12 mouse cellular contexts compared by ENCODE assay signal in the genomic region with DNA sequence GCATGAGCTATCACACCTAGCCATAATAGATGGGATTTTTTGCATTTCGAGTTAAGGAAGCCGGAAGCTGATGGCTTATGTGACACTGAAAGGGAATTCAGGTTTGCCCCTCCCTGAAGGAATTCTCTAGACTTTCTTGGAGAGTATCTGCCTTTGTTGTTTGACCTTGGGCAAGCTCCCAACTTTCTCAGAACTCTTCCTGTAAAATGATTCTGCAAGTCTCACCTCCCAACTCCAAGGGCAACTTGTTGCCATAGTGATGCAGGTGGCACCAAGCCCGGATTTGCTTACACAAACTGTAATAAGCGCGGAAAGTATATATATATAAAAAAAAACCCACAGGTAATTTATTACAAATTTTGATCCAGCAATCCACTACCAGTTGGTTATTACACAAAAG. TPM values are rescaled to one million over a fixed set of nuclear protein-coding genes. Genes with fewer than 3 reads are reported as not detected.
DNase-seq lines count a peak whose midpoint lies in the region; ATAC-seq and TF ChIP-seq lines count a peak whose summit lies in the region.
"Had no signal": no experiment of that assay in that cellular context is flagged by ENCODE, and none has a peak within 500 bp of the region (broad histone marks: within the 10 kb centered on the region; RNA-seq: fewer than 3 reads in every experiment).

No protein-coding gene starts in this region.

- no peaks in the 10 kb centered on the region for H3K9me3 ChIP-seq in forebrain, postnatal 0 days (ENCODE audit: low read length)
- no peaks in the 10 kb centered on the region for H3K9me3 ChIP-seq in forebrain, embryonic 16.5 days (ENCODE audit: control insufficient read depth, low read length)
- H3K9me3 ChIP-seq in hindbrain, embryonic 12.5 days (replicated peaks): no peaks in the 10 kb centered on the region
- H3K9me3 ChIP-seq: heart, embryonic 12.5 days had no signal

- H3K27ac ChIP-seq in forebrain, postnatal 0 days (ENCODE audit: low read depth, low read length): no peak overlapping the region
- no peak overlapping the region for H3K27ac ChIP-seq in forebrain, embryonic 16.5 days (ENCODE audit: low read length)
- no peak overlapping the region for H3K27ac ChIP-seq in hindbrain, embryonic 12.5 days
- H3K27ac ChIP-seq: left cerebral cortex, adult 2 months; liver, embryonic 14.5 days had no signal

- no peak for ATAC-seq in forebrain, postnatal 0 days
- ATAC-seq in forebrain, embryonic 16.5 days: no peak
- ATAC-seq in hindbrain, embryonic 12.5 days (ENCODE audit: low FRiP score): no peak

- H3K4me1 ChIP-seq in forebrain, postnatal 0 days (ENCODE audit: insufficient read depth): no peaks in the 10 kb centered on the region
- H3K4me1 ChIP-seq in forebrain, embryonic 16.5 days (replicated peaks; ENCODE audit: control insufficient read depth, insufficient read depth, low read length): no peaks in the 10 kb centered on the region
- H3K4me1 ChIP-seq in hindbrain, embryonic 12.5 days: no peaks in the 10 kb centered on the region

- H3K36me3 ChIP-seq in forebrain, postnatal 0 days (ENCODE audit: insufficient read depth): no peaks in the 10 kb centered on the region
- H3K36me3 ChIP-seq in forebrain, embryonic 16.5 days (ENCODE audit: control insufficient read depth, insufficient read depth): no peaks in the 10 kb centered on the region
- H3K36me3 ChIP-seq in hindbrain, embryonic 12.5 days: no peaks in the 10 kb centered on the region
- H3K36me3 ChIP-seq: heart, embryonic 12.5 days had no signal

- H3K27me3 ChIP-seq in forebrain, postnatal 0 days (ENCODE audit: insufficient read depth, low read length): no peaks in the 10 kb centered on the region
- no peaks in the 10 kb centered on the region for H3K27me3 ChIP-seq in forebrain, embryonic 16.5 days (replicated peaks; ENCODE audit: control insufficient read depth, insufficient read depth, low read length)
- H3K27me3 ChIP-seq in hindbrain, embryonic 12.5 days: 0 out of 2 replicates have a peak, but pooled peaks cover 3% of the 10 kb centered on the region
- H3K27me3 ChIP-seq: heart, embryonic 12.5 days had no signal

- 76% methylated on average over 5 of the region's 5 CpGs for WGBS in forebrain, postnatal 0 days
- 74% methylated on average over 5 of the region's 5 CpGs for WGBS in forebrain, embryonic 16.5 days
- WGBS in hindbrain, embryonic 12.5 days: 93% methylated on average over 5 of the region's 5 CpGs

- no peak overlapping the region for H3K4me3 ChIP-seq in forebrain, postnatal 0 days (ENCODE audit: low read depth, low read length)
- no peak overlapping the region for H3K4me3 ChIP-seq in forebrain, embryonic 16.5 days (replicated peaks; ENCODE audit: low read length)
- no peak overlapping the region for H3K4me3 ChIP-seq in hindbrain, embryonic 12.5 days
- H3K4me3 ChIP-seq: heart, embryonic 12.5 days; left cerebral cortex, adult 2 months had no signal

- no peak overlapping the region for H3K9ac ChIP-seq in forebrain, postnatal 0 days
- H3K9ac ChIP-seq in forebrain, embryonic 16.5 days (replicated peaks; ENCODE audit: low read depth, low read length): no peak overlapping the region
- H3K9ac ChIP-seq in hindbrain, embryonic 12.5 days: no peak overlapping the region
- H3K9ac ChIP-seq: heart, embryonic 12.5 days; liver, embryonic 14.5 days had no signal

- intact Hi-C loops in left cerebral cortex, postnatal 25 days (cut with DNase I): no loop called here

- no peak overlapping the region for H3K4me2 ChIP-seq in forebrain, postnatal 0 days (ENCODE audit: low read depth)
- no peak overlapping the region for H3K4me2 ChIP-seq in forebrain, embryonic 16.5 days (ENCODE audit: low read length)
- H3K4me2 ChIP-seq in hindbrain, embryonic 12.5 days (replicated peaks): no peak overlapping the region

- no peak for TF ChIP-seq CTCF in forebrain, postnatal 0 days (IDR thresholded peaks at IDR 0.05; ENCODE audit: low read depth)

- DNase-seq in forebrain, postnatal 0 days: peak; percentile 35
- DNase-seq in ES-CJ7 (ENCODE audit: low read depth, low spot score): peak; percentile 38
- peak; percentile 69 for DNase-seq in kidney, adult 9 months
- peak; percentile 31 for DNase-seq in lung, postnatal 14 days
- DNase-seq in right cerebral cortex, postnatal 4 days: no peak
- DNase-seq in left cerebral cortex, postnatal 25 days (ENCODE audit: low spot score in 2 of 2): no peak
- DNase-seq: cerebellum, adult 9-10 months had no signal

RNA-seq across cellular contexts. Expression of gene Epsti1, which starts 29.2 kb away (rescaled TPM):
- total RNA-seq in forebrain, postnatal 0 days (2014; rRNA removed): 0.33 and 0.54 TPM in 2 replicates
- polyA plus RNA-seq in forebrain, postnatal 0 days (2015; fragmentation: Nextera tagmentation; extraction: Ambion mirVana): 0.45 and 0.97 TPM in 2 replicates
- 0.30 and 0.33 TPM in 2 replicates for polyA plus RNA-seq in forebrain, embryonic 16.5 days (2015; fragmentation: Nextera tagmentation; extraction: Ambion mirVana)
- 0.40 and 0.48 TPM in 2 replicates for polyA plus RNA-seq in hindbrain, embryonic 12.5 days (2016; fragmentation: Nextera tagmentation; extraction: Ambion mirVana)
- under 1 TPM; 0.30 to 0.62 TPM for total RNA-seq in left cerebral cortex, postnatal 25 days (2021)

RNA-seq across cellular contexts. Expression of gene Dnajc15, which starts 58.3 kb away (rescaled TPM):
- total RNA-seq in forebrain, postnatal 0 days (2014; rRNA removed): 10.0 and 12.4 TPM in 2 replicates
- polyA plus RNA-seq in forebrain, postnatal 0 days (2015; fragmentation: Nextera tagmentation; extraction: Ambion mirVana): 77.7 and 90.2 TPM in 2 replicates
- 56.2 and 64.9 TPM in 2 replicates for polyA plus RNA-seq in forebrain, embryonic 16.5 days (2015; fragmentation: Nextera tagmentation; extraction: Ambion mirVana)
- 70.2 and 75.4 TPM in 2 replicates for polyA plus RNA-seq in hindbrain, embryonic 12.5 days (2016; fragmentation: Nextera tagmentation; extraction: Ambion mirVana)
- total RNA-seq in left cerebral cortex, postnatal 25 days (2021): 10 to 100 TPM; 69.5 to 72.0 TPM

Comparison
In these comparisons a context has a peak if more than half of its experiments do, and no peak if none do; other contexts are left out.
1. DNase-seq: peak in forebrain, postnatal 0 days (single experiment), ES-CJ7 (single experiment), kidney, adult 9 months (single experiment) and lung, postnatal 14 days (single experiment); none in right cerebral cortex, postnatal 4 days (single experiment) and left cerebral cortex, postnatal 25 days (0 of 2).